Mouse (Mus musculus) embryo, embryonic 11 days (tissue): ENCODE measurements at regions not wholly inside any gene's neighbourhood (a gene's known extent, or its start where the extent isn't known, plus 50 kb on each side); places are given as distances from the start of the nearest gene placed in this dataset.
"Not testable (repeated sequence)": the region's sequence is repeated elsewhere in the genome, so short reads cannot be mapped to it uniquely, and the experiment has no call there.

ENCODE experiments used
- DNase-seq: peaks from one replicate; pipeline ENCODE4 v3.0.0-alpha.2; 2015

DNA sequence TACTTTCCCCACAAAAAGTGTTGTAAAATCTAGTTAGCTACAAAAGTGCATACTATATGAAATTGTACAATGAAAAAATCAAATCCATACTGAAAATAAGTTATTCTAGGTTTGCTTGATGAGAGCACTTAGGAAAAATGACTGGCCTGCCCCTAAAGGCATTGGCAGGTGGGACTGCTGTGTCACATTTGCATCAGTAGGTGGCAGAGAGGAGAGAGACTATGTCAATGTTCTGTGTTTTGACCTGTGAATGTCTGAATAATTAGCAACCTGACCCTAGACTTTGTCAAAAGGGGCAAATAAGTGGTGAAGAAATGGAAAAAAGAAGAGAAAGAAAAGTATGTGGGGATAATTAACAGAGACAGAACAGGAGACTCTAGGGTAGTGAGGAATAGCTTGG is 997.0 kb upstream of the Tacstd2 start:
- DNase-seq = no peak

DNA sequence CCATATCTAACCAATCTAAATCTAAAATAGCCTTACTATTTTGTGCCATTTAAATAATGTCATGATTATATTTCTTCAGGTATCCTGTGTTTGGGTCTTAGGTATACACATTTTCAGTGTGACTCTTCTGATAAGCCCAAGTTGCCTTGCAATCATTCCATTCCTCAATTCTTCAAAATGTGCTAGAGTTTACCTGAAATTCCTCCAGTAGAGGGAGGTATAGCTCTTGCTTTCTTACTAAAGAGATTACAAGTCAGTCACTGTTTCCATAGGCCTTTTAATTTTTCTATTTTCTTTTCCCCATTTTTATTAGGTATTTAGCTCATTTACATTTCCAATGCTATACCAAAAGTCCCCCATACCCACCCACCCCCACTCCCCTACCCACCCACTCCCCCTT is 968.3 kb upstream of the Tacstd2 start:
- DNase-seq = peak; percentile 0

DNA sequence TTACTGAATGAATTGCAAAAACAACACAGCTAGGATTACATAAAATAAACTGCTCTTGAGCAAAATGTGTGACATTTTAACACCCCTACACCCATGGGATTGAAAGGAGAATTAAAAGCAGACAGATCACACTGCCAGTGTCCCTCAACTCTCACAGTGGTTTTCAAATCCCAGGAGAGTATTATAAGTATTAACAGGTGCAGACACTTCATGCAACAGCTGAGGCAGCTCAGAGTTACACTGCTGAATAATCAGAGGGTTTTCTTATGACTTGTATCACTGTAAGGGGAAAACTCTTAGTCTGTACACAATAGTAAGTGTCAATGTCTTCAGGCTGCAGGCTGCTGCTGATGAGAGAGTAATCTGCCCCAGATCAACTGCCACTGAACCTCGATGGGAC is 945.5 kb upstream of the Tacstd2 start:
- peak; percentile 0 for DNase-seq

DNA sequence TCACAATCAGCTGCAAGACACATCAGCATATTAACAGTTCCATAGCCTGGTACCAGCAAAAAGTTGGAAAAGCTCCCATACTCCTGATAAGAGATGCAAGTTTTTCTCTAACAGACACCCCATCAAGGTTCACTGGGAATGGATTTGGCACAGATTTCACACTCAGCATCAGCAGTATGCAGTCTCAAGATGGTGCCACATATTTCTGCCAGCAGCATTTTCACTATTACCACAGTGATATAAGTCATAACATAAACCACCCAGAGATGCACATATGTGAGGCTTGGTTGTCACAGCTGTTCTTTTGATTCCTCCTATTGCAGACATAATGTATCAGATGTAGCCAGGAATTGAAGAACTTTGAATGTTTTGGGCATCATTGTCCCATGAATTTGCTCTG is 939.3 kb upstream of the Tacstd2 start:
- DNase-seq = no peak

DNA sequence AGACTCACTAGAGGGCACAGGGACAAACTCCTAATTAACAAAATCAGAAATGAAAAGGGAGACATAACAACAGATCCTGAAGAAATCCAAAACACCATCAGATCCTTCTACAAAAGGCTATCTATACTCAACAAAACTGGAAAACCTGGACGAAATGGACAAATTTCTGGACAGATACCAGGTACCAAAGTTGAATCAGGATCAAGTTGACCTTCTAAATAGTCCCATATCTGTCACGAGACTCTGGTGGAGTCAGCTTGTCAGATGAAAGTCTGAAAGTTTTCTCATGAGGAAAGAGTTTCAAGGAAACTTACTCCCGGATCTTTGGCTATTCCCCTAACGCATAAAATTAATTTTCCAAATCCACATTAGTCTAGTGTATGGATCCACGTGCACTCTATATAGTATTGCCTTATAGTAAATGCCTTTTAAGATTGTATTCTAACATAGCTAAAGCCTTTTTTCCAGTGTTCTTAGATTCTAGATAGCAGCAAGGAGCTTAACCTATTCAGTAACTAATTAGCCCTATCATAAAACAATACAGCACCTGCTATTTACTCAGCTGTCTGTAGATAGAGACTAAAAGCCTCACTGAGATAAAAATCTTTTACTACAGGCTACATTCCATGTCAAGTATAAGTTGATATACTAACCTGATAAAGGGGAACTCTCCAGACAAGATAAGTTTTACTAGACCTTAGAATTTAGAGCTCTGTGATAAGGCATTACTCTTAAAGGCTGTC is 917.6 kb upstream of the Tacstd2 start:
- not testable (repeated sequence) for DNase-seq

DNA sequence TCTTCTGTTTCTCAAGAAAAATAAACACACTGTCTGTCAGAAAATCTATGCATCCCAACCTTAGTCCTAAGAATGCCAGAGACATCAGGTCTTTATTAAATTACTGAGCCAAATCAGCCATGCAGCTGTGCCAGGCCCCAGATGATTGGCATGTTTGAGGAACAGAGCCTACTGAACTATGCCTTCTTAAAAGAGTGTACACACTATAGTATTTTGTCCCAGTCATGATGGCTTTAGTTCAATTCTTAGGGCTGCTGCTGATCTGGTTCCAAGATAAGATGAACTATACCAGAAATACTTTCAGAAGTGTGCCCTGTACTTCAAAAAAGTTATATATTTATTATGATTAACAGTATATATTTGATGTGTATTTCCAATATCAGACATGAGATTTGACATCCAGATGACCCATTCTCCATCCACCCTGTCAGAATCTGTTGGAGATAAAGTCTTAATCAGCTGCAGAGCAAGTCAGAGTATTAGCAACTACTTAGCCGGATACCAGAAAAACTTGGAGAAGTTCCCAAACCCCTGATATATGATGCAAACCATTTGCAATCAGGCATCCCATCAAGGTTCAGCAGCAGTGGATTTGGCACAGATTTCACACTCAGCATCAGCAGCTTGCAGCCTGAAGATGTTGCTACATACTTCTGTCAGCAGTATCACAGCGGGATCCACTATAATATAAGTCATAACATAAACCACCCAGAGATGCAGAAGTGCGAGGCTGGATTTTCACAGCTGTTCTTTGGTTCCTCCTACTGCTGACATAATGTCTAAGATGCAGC is 913.6 kb upstream of the Tacstd2 start:
- peak; percentile 0 for DNase-seq

DNA sequence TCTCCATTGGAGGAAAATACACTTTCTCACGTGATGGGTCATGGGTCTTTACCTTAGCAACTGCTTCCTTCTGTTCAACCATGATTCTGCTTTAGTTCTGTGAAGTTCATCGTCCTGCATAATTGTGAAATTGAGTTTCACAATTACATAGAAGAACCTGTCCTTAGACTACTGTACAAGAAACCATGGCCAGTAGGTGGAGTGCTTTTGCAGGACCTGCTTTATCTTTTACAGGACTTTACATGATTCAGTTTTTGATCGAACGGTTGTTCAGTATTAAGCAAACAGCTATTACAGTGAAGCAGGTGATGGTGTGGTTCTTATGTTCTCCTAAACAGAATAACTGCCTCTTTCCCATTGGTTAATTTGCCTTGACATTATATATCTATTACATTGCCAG is 910.2 kb upstream of the Tacstd2 start:
- DNase-seq = no peak

DNA sequence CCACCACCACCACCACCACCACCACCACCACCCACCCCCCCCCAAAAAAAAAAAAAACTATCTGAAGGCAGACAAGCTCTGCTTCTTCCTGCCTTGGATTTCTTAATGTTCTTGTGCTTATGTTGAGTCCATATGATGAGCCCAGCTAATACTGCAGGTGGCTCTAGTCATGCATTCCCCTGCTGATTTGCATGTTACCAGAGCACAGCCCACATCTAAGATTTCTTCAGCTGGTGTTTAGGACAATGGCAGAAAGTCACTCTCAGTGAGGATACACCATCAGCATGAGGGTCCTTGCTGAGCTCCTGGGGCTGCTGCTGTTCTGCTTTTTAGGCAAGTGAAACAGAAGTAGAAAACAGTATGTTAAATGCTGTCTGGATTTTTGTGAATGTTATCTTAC is 901.6 kb upstream of the Tacstd2 start:
- no peak for DNase-seq
